Mouse (Mus musculus) myocyte (in vitro differentiated cells): ENCODE data around the gene Cbarp. TPM values are rescaled to one million over a fixed set of nuclear protein-coding genes. Genes with fewer than 3 reads are reported as not detected.

Source experiments
- H3K27me3 ChIP-seq: one replicate; pipeline ENCODE4 v1.6.1; 2011; ENCODE audit not compliant: control insufficient read depth, insufficient read depth, insufficient read length
- H3K36me3 ChIP-seq: one replicate; pipeline ENCODE4 v1.6.1; 2011; ENCODE audit not compliant: control insufficient read depth, insufficient read depth
- H3K4me2 ChIP-seq: one replicate; pipeline ENCODE4 v1.6.1; 2011; ENCODE audit warnings: low read depth, control low read depth
- H3K4me3 ChIP-seq: one replicate; pipeline ENCODE4 v1.5.1; 2011; ENCODE audit warnings: mild to moderate bottlenecking, control low read depth, moderate library complexity
- H3K79me2 ChIP-seq: one replicate; pipeline ENCODE4 v1.6.1; 2011; ENCODE audit not compliant: control insufficient read depth, insufficient read depth
- H3ac ChIP-seq: one replicate; pipeline ENCODE4 v1.6.1; 2011; ENCODE audit not compliant: control insufficient read depth, insufficient read length
- CEBPB ChIP-seq: IDR thresholded peaks from 2 replicates; pipeline ENCODE4 v1.6.1; 2011; ENCODE audit warnings: mild to moderate bottlenecking, moderate library complexity; ENCODE audit not compliant: poor library complexity, insufficient read depth, severe bottlenecking
- E2F4 ChIP-seq: IDR thresholded peaks from one replicate; pipeline ENCODE4 v1.6.1; 2011; ENCODE audit warnings: mild to moderate bottlenecking, control low read depth, moderate library complexity; ENCODE audit not compliant: insufficient read depth
- MAX ChIP-seq: IDR thresholded peaks from one replicate; pipeline ENCODE4 v1.6.1; 2011; ENCODE audit warnings: low read depth, mild to moderate bottlenecking, control low read depth
- MYOD1 ChIP-seq, 3 experiments: IDR thresholded peaks; one replicate each; pipeline ENCODE4 v1.6.1; 2011; ENCODE audit warnings: control low read depth in 2 of 3, low read depth in 2 of 3, mild to moderate bottlenecking in 2 of 3, moderate library complexity in 1 of 3; ENCODE audit not compliant: insufficient read length in 2 of 3, control insufficient read depth in 1 of 3
- MYOG ChIP-seq, 3 experiments: IDR thresholded peaks; one replicate each; pipeline ENCODE4 v1.6.1; 2011; ENCODE audit warnings: control low read depth in 2 of 3, low read depth in 2 of 3, mild to moderate bottlenecking in 2 of 3; ENCODE audit not compliant: insufficient read length in 2 of 3, control insufficient read depth in 1 of 3, insufficient read depth in 1 of 3
- POLR2A ChIP-seq: IDR thresholded peaks from one replicate; pipeline ENCODE4 v1.6.1; 2011; ENCODE audit warnings: low read depth, mild to moderate bottlenecking, control low read depth, moderate library complexity; ENCODE audit not compliant: insufficient read length
- POLR2AphosphoS2 ChIP-seq: IDR thresholded peaks from one replicate; pipeline ENCODE4 v1.6.1; 2011; ENCODE audit warnings: low read depth, control low read depth; ENCODE audit not compliant: insufficient read length
- REST ChIP-seq: IDR thresholded peaks from one replicate; pipeline ENCODE4 v1.6.1; 2011; ENCODE audit warnings: mild to moderate bottlenecking, control low read depth, moderate library complexity; ENCODE audit not compliant: insufficient read depth, insufficient read length
- SRF ChIP-seq: IDR thresholded peaks from one replicate; pipeline ENCODE4 v1.6.1; 2011; ENCODE audit warnings: low read depth; ENCODE audit not compliant: control insufficient read depth, insufficient read length
- TCF12 ChIP-seq: IDR thresholded peaks from one replicate; pipeline ENCODE4 v1.6.1; 2011; ENCODE audit warnings: mild to moderate bottlenecking, control low read depth; ENCODE audit not compliant: poor library complexity, insufficient read depth, severe bottlenecking
- TCF3 ChIP-seq: IDR thresholded peaks from one replicate; pipeline ENCODE4 v1.6.1; 2011; ENCODE audit warnings: low read depth, control low read depth; ENCODE audit not compliant: insufficient read length
- USF1 ChIP-seq: IDR thresholded peaks from one replicate; pipeline ENCODE4 v1.6.1; 2011; ENCODE audit warnings: low read depth, mild to moderate bottlenecking, control low read depth, moderate library complexity
- polyA plus RNA-seq: library from polyadenylated mRNA; unstranded; fragments of >200 nt; fragmentation: generic; extraction: Trizol; gene quantifications from one replicate; pipeline ENCODE4 v1.2.1, GENCODE M21; 2012; ENCODE audit warnings: missing spikeins

The Cbarp gene
- polyA plus RNA-seq, 1 experiment = 10.0 TPM

DNA sequence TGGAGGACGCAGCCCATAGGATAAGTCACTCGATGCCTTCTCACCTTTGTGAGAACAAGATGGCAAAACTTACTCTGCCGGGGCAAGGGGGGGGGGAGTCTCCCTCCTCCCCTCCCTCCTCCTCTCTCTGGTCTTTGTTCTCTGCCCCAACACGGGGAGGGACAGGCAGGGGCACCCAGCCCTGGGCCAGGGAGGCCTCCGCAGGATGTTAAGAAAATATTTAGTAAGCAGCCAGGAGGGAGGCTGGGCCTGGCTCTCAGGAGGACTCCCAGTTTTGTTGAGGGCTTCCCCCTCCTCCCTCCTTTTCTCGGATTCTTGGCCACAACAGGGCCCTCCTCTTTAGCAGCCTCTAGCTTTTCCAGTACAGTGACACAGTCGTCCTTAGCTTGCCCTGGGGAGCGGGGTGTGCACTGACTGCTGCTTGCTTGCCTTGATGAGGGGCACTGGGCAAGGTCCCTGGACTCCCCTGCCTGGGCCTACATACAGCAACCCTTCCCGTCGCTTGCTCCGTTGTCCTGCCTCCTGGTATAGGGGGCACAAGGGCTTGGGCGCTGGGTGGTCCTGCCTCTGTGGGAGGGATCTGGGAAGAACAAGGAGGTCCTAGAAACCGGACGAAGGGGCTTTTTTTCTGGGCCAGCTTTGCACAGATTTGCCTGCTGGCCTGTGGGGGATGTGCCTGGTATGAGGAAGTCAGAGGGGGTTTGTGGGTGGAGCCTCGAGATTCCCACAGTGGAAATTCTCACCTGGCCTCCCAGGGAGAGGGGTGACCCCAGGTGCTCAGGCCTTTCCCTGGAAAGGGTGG lies 11.6 kb upstream of the Cbarp start:
- Histone ChIP-seq H3K79me2 (peaks cover 59% of the 10 kb centered on the region), H3K27me3 (no peaks in the 10 kb centered on the region), H3ac (peak overlapping the region; percentile 69), H3K36me3 (peaks cover 49% of the 10 kb centered on the region), H3K4me3 (peak overlapping the region; percentile 100), H3K4me2 (peak overlapping the region; percentile 97)
- TF ChIP-seq POLR2AphosphoS2 (peak; percentile 58), POLR2A (peak; percentile 60), MYOG (IDR thresholded peaks at IDR 0.05; ENCODE audit: control insufficient read depth in 1 of 3, insufficient read depth in 1 of 3, insufficient read length in 2 of 3, low read depth in 2 of 3) (no peak)

DNA sequence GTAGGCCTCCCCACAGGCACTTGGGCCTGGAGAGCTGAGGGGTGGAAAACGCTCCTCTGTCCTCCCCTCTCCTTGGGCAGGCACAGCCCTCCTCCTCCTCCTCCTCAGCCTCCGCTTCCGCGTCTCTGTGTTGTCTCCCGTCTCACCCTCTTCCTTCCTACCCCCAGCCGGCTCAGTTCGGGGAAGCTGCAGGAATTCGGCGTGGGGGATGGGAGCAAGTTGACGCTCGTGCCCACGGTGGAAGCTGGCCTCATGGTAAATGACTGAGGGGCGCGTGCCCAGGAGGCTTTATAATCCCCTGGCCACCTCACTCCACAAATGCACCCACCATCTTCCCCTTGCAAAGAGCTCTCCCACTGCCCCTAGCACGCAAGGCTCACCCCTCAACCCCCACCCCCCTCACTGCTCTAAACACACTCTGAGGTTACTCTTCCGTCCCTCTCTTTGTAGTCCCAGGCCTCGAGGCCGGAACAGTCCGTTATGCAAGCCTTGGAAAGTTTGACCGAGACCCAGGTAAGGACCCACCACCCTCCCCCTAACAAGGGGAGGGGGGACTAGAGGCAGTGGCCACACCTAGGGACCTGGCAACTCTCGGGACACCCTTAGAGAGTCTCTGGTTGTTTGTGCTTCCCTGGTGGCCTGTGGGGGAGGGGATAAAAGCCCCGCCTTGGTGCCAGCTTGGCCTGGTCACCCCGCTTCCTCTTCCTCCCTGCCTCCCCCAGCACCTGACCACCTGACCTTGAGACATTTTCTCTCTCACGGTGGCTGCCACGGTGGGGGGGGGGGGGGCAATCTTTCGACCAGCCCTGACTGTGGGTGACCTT lies 10.8 kb upstream of the Cbarp start:
- TF ChIP-seq POLR2AphosphoS2 (peak; percentile 85), TCF3 (no peak), MAX (no peak), MYOD1 (IDR thresholded peaks at IDR 0.05; ENCODE audit: control insufficient read depth in 1 of 3, insufficient read length in 2 of 3, low read depth in 2 of 3) (no peak), POLR2A (peak; percentile 60), SRF (no peak), MYOG (IDR thresholded peaks at IDR 0.05; ENCODE audit: control insufficient read depth in 1 of 3, insufficient read depth in 1 of 3, insufficient read length in 2 of 3, low read depth in 2 of 3) (no peak), TCF12 (no peak), REST (no peak), E2F4 (no peak), USF1 (peak; percentile 20), CEBPB (no peak)
- H3K79me2 ChIP-seq = peaks cover 59% of the 10 kb centered on the region
- H3ac ChIP-seq = peak overlapping the region; percentile 69
- peak overlapping the region; percentile 100 for H3K4me3 ChIP-seq
- peak overlapping the region; percentile 97 for H3K4me2 ChIP-seq
- peaks cover 41% of the 10 kb centered on the region for H3K36me3 ChIP-seq
- H3K27me3 ChIP-seq = no peaks in the 10 kb centered on the region

DNA sequence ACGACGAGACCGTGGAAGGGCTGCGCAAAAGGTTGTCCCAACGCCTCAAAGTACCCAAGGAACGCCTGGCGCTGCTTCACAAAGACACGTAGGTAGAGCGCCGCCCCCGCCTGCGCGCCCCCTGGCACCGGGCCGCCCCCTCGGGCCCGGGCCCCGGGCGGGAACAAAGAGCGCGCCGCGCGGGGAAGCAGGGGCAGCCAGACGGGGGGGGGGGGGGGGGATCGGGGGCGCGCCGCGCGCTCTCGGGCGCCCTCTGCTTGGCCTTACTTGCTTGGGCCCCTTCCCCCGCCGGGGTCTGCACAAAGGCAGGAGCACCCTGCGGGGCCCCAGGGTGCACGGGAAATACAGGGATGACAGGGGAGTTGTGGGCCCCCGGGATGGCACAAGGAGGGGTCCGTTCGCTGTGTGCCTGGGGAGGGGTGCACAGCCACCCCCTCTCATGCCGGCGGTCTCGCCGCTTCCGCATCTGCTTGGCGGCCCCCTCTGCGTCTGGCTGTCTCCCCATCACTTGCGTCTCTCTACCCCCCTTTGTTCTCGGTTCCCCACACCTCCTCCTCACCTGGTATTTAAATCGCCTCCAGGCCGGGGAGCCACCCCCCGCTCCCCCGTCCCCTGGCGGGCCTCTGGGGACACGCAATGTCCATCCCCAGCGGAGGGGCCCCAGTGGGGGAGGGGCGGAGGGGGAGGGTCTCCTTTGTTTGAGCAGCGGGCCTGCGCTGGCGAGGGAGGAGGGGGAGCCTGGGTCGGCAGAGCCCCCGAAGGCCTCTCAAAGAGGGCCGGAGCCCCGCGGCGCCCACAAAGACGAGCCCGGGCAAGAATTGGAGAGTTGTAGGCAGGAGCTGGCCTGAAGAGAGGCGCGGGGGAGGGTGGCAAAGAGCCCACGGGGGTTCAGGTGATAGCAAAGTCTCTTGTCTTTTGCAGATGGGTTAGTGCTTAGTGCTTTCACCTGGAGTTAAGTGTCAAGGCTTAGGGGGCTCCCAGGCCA lies 9.9 kb upstream of the Cbarp start:
- Histone ChIP-seq H3K4me2 (peak overlapping the region; percentile 97), H3K4me3 (peak overlapping the region; percentile 100), H3K27me3 (no peaks in the 10 kb centered on the region), H3K36me3 (peaks cover 32% of the 10 kb centered on the region), H3K79me2 (peaks cover 59% of the 10 kb centered on the region), H3ac (peak overlapping the region; percentile 69)
- TF ChIP-seq TCF12 (no peak), MAX (no peak), REST (no peak), POLR2AphosphoS2 (peak; percentile 79), MYOG (IDR thresholded peaks at IDR 0.05; ENCODE audit: control insufficient read depth in 1 of 3, insufficient read depth in 1 of 3, insufficient read length in 2 of 3, low read depth in 2 of 3) (no peak), SRF (no peak), TCF3 (no peak)

DNA sequence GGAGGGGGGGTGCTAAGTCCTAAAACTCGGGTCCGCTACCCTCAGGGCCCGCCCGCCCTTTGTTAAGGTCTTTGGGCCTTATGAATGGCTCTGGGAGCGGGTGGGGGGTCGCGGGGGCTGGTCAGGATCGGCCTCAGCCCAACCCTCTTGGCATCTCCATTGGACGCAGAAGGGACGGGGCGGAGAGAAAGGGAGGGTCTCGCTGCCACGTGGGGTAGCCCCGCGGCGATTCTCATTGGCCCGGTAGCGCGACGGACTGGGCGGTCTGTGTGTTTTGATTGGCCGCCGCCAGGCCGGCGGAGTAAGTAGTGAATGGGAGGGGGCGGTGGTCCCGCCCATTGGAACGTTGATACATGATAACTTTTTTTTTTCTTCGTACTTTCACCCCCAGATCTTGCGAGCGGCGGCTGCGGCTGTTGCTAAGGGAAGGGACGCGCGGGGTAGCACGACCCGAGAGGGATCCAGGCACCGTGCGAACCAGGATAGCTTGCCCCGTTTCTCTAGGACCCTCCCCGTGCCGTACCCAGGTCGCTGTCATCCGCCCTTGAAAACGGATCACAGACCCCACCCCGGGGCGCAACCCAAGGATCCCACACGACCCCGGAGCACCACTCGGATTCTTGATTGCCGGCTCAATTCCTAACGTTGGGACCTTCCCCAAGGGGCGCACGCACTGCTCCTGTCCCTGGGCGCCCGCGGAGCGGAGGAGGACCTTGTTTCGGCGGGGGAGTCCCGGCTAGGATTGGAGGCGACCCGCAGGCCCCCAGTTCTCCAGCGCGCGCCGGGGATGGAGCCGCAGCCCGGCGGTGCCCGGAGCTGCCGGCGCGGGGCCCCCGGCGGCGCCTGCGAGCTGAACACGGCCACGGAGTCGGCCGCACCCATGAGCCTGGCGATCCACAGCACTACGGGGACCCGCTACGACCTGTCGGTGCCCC lies 8.9 kb upstream of the Cbarp start:
- Histone ChIP-seq H3ac (peak overlapping the region; percentile 69), H3K27me3 (no peaks in the 10 kb centered on the region), H3K36me3 (peaks cover 31% of the 10 kb centered on the region), H3K4me2 (peak overlapping the region; percentile 61), H3K79me2 (peaks cover 58% of the 10 kb centered on the region), H3K4me3 (peak overlapping the region; percentile 100)
- peak; percentile 91 for TF ChIP-seq POLR2A
- TF ChIP-seq REST = peak; percentile 16
- peak; percentile 96 for TF ChIP-seq POLR2AphosphoS2
- TF ChIP-seq USF1 = peak; percentile 86
- no peak for TF ChIP-seq TCF3
- TF ChIP-seq E2F4 = no peak
- TF ChIP-seq MYOG (IDR thresholded peaks at IDR 0.05; ENCODE audit: control insufficient read depth in 1 of 3, insufficient read depth in 1 of 3, insufficient read length in 2 of 3, low read depth in 2 of 3) = peak in 1 of 3 experiments; percentile 1
